Mouse (Mus musculus) bone marrow, adult 2 months (tissue): Measurements from ENCODE around the gene Sdccag8.

Experiments used
- CTCF ChIP-seq: fragments of 200-500 bp; IDR thresholded peaks from 2 replicates; pipeline ENCODE4 v1.5.1; 2011; ENCODE audit warnings: low read length, control low read depth; ENCODE audit not compliant: control insufficient read depth, insufficient read depth
- POLR2A ChIP-seq: fragments of 200-500 bp; IDR thresholded peaks from 2 replicates; pipeline ENCODE4 v1.6.1; 2011; ENCODE audit warnings: low read depth, mild to moderate bottlenecking, control low read depth, low read length, borderline replicate concordance; ENCODE audit not compliant: control insufficient read depth

GRCm38 (mm10) chr1:177010607-177011302 is 196.3 kb downstream of the Sdccag8 start:
- no peak for TF ChIP-seq CTCF
- TF ChIP-seq POLR2A = no peak
